Mouse (Mus musculus): ENCODE measurements around the gene Clgn. TPM values are rescaled to one million over a fixed set of nuclear protein-coding genes. Genes with fewer than 3 reads are reported as not detected.
"Not testable (repeated sequence)": the region's sequence is repeated elsewhere in the genome, so short reads cannot be mapped to it uniquely, and the experiment has no call there.

Gene Clgn
- total and polyA plus RNA-seq, 3 experiments, result 0.59 to 1.5 (median 1.2) TPM

DNA sequence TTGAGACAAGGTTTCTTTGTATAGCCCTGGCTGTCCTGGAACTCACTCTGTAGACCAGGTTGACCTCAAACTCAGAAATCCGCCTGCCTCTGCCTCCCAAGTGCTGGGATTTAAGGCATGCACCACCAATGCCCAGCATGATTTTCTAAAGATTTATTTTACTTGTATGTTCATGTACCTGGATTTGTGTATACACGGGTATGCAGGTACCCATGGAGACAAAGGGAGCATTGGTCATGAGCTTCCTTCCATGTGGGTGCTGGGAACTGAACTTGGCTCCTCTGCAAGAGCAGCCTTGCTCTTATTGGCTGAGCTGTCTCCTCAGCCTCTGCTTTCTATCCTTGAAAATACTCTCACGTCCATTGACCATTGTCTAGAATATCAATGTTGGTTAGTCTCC lies 39.0 kb downstream of the Clgn start:
- H3K4me1 ChIP-seq (ENCODE audit: control insufficient read depth in 1 of 2, insufficient read depth in 2 of 2); dilution Hi-C loops (cut with MboI; ENCODE audit: extremely low pct_ligation_motif_present, extremely low pct_unique_long_range_greater_than_20kb, low sequenced_read_pairs); H3K4me3 ChIP-seq (replicated peaks in 1 of 3; ENCODE audit: low read depth in 2 of 3, low read length in 2 of 3, poor library complexity in 1 of 3); H3K79me2 ChIP-seq (replicated peaks; ENCODE audit: control insufficient read depth, extremely low read depth, insufficient read depth, poor library complexity, severe bottlenecking); DNase-seq (ENCODE audit: extremely low read depth); H3K9ac ChIP-seq (ENCODE audit: insufficient read depth, low read depth); H3K9me3 ChIP-seq (replicated peaks; ENCODE audit: low read length); H3K27ac ChIP-seq (ENCODE audit: insufficient read depth, low read depth); H3K27me3 ChIP-seq (replicated peaks); in situ Hi-C loops (cut with MboI; ENCODE audit: low pct_ligation_motif_present, low pct_unique_long_range_greater_than_20kb, low sequenced_read_pairs): not testable (repeated sequence)
- Histone ChIP-seq H3K4me2 (ENCODE audit: insufficient read depth, low read depth, poor library complexity, severe bottlenecking) (0 out of 2 replicates have a peak overlapping the region, but pooled peaks have one; percentile 21), H3K36me3 (replicated peaks in 1 of 2; ENCODE audit: control insufficient read depth in 1 of 2, insufficient read depth in 1 of 2, low read length in 1 of 2) (peaks cover 0 to 10% of the 10 kb centered on the region in 2 experiments)

DNA sequence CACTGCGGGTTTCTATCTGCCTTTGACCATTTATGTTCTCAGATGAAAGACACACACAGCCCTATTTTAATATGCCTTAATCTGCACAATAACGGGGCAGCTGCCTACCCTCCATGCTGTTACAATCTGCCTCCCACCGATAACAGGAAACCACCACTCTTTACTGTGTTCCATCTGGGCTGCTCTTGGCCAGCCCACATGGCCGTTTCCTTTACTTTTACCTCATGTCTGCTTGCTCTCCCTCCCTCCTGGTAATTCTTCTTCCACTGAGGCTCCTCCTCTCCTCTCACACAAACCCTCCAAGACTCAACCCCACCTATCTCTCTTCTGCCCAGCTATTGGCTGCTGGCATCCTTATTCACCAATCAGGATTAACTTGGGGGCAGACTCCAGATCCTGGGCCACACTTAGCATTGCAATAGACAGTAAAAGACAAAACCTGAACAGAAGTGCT lies 39.4 kb downstream of the Clgn start:
- TF ChIP-seq HCFC1 (IDR thresholded peaks at IDR 0.05; ENCODE audit: low read depth, low read length) (no peak), MAZ (IDR thresholded peaks at IDR 0.05; ENCODE audit: low read depth, low read length) (0 out of 2 replicates have a peak, but pooled peaks have one; percentile 59), POLR2A (IDR thresholded peaks at IDR 0.05; ENCODE audit: low read depth, low read length) (peak; percentile 66; the same call in 1 of the 2 replicates), ZMIZ1 (IDR thresholded peaks at IDR 0.05; ENCODE audit: low read depth, low read length) (no peak), SMC3 (IDR thresholded peaks at IDR 0.05; ENCODE audit: low read depth, low read length) (no peak), MYC (IDR thresholded peaks at IDR 0.05; ENCODE audit: low read depth, low read length) (0 out of 2 replicates have a peak, but pooled peaks have one; percentile 15), TBP (conservative IDR thresholded peaks at IDR 0.05; ENCODE audit: low read depth, low read length) (0 out of 2 replicates have a peak, but pooled peaks have one; percentile 14)
- Histone ChIP-seq H3K4me3 (replicated peaks in 1 of 3; ENCODE audit: low read depth in 2 of 3, low read length in 2 of 3, poor library complexity in 1 of 3) (no peak overlapping the region), H3K4me2 (ENCODE audit: insufficient read depth, low read depth, poor library complexity, severe bottlenecking) (0 out of 2 replicates have a peak overlapping the region, but pooled peaks have one; percentile 21), H3K4me1 (ENCODE audit: control insufficient read depth in 1 of 2, insufficient read depth in 2 of 2) (peaks cover 0 to 8% of the 10 kb centered on the region in 2 experiments; a peak in 3 of 4 replicates), H3K79me2 (replicated peaks; ENCODE audit: control insufficient read depth, extremely low read depth, insufficient read depth, poor library complexity, severe bottlenecking) (no peaks in the 10 kb centered on the region), H3K36me3 (replicated peaks in 1 of 2; ENCODE audit: control insufficient read depth in 1 of 2, insufficient read depth in 1 of 2, low read length in 1 of 2) (peaks cover 0 to 15% of the 10 kb centered on the region in 2 experiments), H3K27ac (ENCODE audit: insufficient read depth, low read depth) (no peak overlapping the region), H3K27me3 (replicated peaks) (no peaks in the 10 kb centered on the region), H3K9me3 (replicated peaks; ENCODE audit: low read length) (no peaks in the 10 kb centered on the region), H3K9ac (ENCODE audit: insufficient read depth, low read depth) (no peak overlapping the region)
- dilution Hi-C loops (cut with MboI; ENCODE audit: extremely low pct_ligation_motif_present, extremely low pct_unique_long_range_greater_than_20kb, low sequenced_read_pairs) (no loop called here), in situ Hi-C loops (cut with MboI; ENCODE audit: low pct_ligation_motif_present, low pct_unique_long_range_greater_than_20kb, low sequenced_read_pairs) (no loop called here)
- DNase-seq (ENCODE audit: extremely low read depth), result peak; percentile 59

DNA sequence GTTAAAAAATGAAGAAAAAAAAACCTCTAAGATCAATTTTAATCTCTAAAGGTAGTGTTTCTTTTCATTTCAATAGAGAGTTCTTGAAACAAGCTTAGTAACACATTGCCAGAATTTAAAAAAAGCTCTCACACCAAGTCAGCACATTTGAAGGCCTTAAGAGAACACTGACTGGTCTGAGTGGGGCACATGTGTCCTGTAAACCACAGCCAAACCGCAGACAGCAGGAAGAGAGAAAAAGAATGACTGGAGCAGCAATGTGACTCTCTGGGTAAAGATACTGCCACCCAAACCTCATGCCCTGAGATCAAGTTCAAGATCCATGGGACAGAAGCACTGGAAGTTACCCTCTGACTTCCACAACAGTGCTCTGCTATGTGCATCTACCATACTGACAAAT lies 47.4 kb downstream of the Clgn start:
- peaks cover 16% of the 10 kb centered on the region for H3K79me2 ChIP-seq (replicated peaks; ENCODE audit: control insufficient read depth, extremely low read depth, insufficient read depth, poor library complexity, severe bottlenecking)
- no peaks in the 10 kb centered on the region for H3K9me3 ChIP-seq (replicated peaks; ENCODE audit: low read length)
- H3K27ac ChIP-seq (ENCODE audit: insufficient read depth, low read depth), result no peak overlapping the region
- dilution Hi-C loops (cut with MboI; ENCODE audit: extremely low pct_ligation_motif_present, extremely low pct_unique_long_range_greater_than_20kb, low sequenced_read_pairs) (no loop called here), in situ Hi-C loops (cut with MboI; ENCODE audit: low pct_ligation_motif_present, low pct_unique_long_range_greater_than_20kb, low sequenced_read_pairs) (no loop called here)
- no peak overlapping the region for H3K4me2 ChIP-seq (ENCODE audit: insufficient read depth, low read depth, poor library complexity, severe bottlenecking)
- no peaks in the 10 kb centered on the region for H3K27me3 ChIP-seq (replicated peaks)
- no peak for TF ChIP-seq E2F4 (IDR thresholded peaks at IDR 0.05; ENCODE audit: insufficient replicate concordance, low read depth, low read length)
- no peak for TF ChIP-seq BHLHE40 (IDR thresholded peaks at IDR 0.05; ENCODE audit: low read depth, low read length)
- TF ChIP-seq USF2 (conservative IDR thresholded peaks at IDR 0.05; ENCODE audit: low read depth, low read length), result no peak
- no peak for TF ChIP-seq TCF12 (IDR thresholded peaks at IDR 0.05; ENCODE audit: low read depth, low read length)
- no peak for TF ChIP-seq PAX5 (IDR thresholded peaks at IDR 0.05; ENCODE audit: low read length)
- no peak for TF ChIP-seq ZNF384 (IDR thresholded peaks at IDR 0.05; ENCODE audit: low read depth, low read length)
- TF ChIP-seq ETS1 (conservative IDR thresholded peaks at IDR 0.05; ENCODE audit: low read depth, low read length), result no peak
- TF ChIP-seq MYC (IDR thresholded peaks at IDR 0.05; ENCODE audit: low read depth, low read length), result no peak
- TF ChIP-seq MAZ (IDR thresholded peaks at IDR 0.05; ENCODE audit: low read depth, low read length), result no peak
- no peak for TF ChIP-seq IRF4 (IDR thresholded peaks at IDR 0.05; ENCODE audit: low read depth, low read length)
- no peak for TF ChIP-seq CHD1 (IDR thresholded peaks at IDR 0.05; ENCODE audit: low read depth, low read length)
- TF ChIP-seq GABPA (IDR thresholded peaks at IDR 0.05; ENCODE audit: insufficient replicate concordance, low read depth, low read length), result no peak
- no peak for TF ChIP-seq NRF1 (IDR thresholded peaks at IDR 0.05; ENCODE audit: low read depth, low read length)
- TF ChIP-seq NELFE (IDR thresholded peaks at IDR 0.05; ENCODE audit: low read depth, low read length), result no peak
- no peak for TF ChIP-seq RCOR1 (conservative IDR thresholded peaks at IDR 0.05; ENCODE audit: low read depth, low read length)
- TF ChIP-seq UBTF (IDR thresholded peaks at IDR 0.05; ENCODE audit: low read depth, low read length), result no peak
- TF ChIP-seq SIN3A (IDR thresholded peaks at IDR 0.05; ENCODE audit: low read length), result no peak
- H3K4me3 ChIP-seq (replicated peaks in 1 of 3; ENCODE audit: low read depth in 2 of 3, low read length in 2 of 3, poor library complexity in 1 of 3), result no peak overlapping the region
- peak; percentile 21 for DNase-seq (ENCODE audit: extremely low read depth)
- H3K36me3 ChIP-seq (replicated peaks in 1 of 2; ENCODE audit: control insufficient read depth in 1 of 2, insufficient read depth in 1 of 2, low read length in 1 of 2), result peaks cover 7 to 40% of the 10 kb centered on the region in 2 experiments
- H3K9ac ChIP-seq (ENCODE audit: insufficient read depth, low read depth), result no peak overlapping the region
- H3K4me1 ChIP-seq (ENCODE audit: control insufficient read depth in 1 of 2, insufficient read depth in 2 of 2), result peaks cover 2 to 23% of the 10 kb centered on the region in 2 experiments; a peak in 3 of 4 replicates

Measured in CH12.LX (cell line).